Mouse (Mus musculus) bone marrow macrophage, adult 2 months (primary cell): Measurements from ENCODE around the gene Snapin. TPM values are rescaled to one million over a fixed set of nuclear protein-coding genes. Genes with fewer than 3 reads are reported as not detected.

Experiments
- H3K27ac ChIP-seq: 2 replicates; pipeline ENCODE4 v1.5.1; 2012; ENCODE audit warnings: low read depth, low read length; ENCODE audit not compliant: insufficient read depth
- H3K4me1 ChIP-seq: 2 replicates; pipeline ENCODE4 v1.6.1; 2012; ENCODE audit warnings: low read length; ENCODE audit not compliant: control insufficient read depth, insufficient read depth
- H3K4me3 ChIP-seq: 2 replicates; pipeline ENCODE4 v1.5.1; 2012; ENCODE audit warnings: mild to moderate bottlenecking, low read length, moderate library complexity; ENCODE audit not compliant: insufficient read depth
- CTCF ChIP-seq: IDR thresholded peaks from 2 replicates; pipeline ENCODE4 v1.5.1; 2012; ENCODE audit warnings: low read depth, mild to moderate bottlenecking, low read length, moderate library complexity
- POLR2A ChIP-seq: IDR thresholded peaks from 2 replicates; pipeline ENCODE4 v1.6.1; 2012; ENCODE audit warnings: mild to moderate bottlenecking, low read depth, low read length, borderline replicate concordance
- polyA plus RNA-seq: library from polyadenylated mRNA; stranded (reverse); fragments of >200 nt; gene quantifications from 2 replicates; pipeline ENCODE4 v1.2.4, GENCODE M21; 2012; ENCODE audit not compliant: missing spikeins, insufficient read depth, insufficient read length

Snapin gene
- polyA plus RNA-seq, 1 experiment: 96.6 TPM

- no peak for TF ChIP-seq POLR2A
- no peak for TF ChIP-seq CTCF
- H3K4me1 ChIP-seq: peaks cover 9% of the 10 kb centered on the region
- peak overlapping the region; percentile 37; the same call in 1 of the 2 replicates for H3K4me3 ChIP-seq
- H3K27ac ChIP-seq: no peak overlapping the region
These were observed 15.5 kb downstream of the Snapin start for GRCm38 (mm10) chr3:90475151-90475830.

- Histone ChIP-seq H3K4me1 (peaks cover 7% of the 10 kb centered on the region), H3K4me3 (no peak overlapping the region), H3K27ac (no peak overlapping the region)
- TF ChIP-seq CTCF: no peak
- no peak for TF ChIP-seq POLR2A
These were observed 18.6 kb downstream of the Snapin start for GRCm38 (mm10) chr3:90472213-90472612.

- H3K4me3 ChIP-seq: no peak overlapping the region
- peaks cover 3% of the 10 kb centered on the region for H3K4me1 ChIP-seq
- H3K27ac ChIP-seq: no peak overlapping the region
- TF ChIP-seq POLR2A: no peak
- no peak for TF ChIP-seq CTCF
These were observed 23.1 kb downstream of the Snapin start for GRCm38 (mm10) chr3:90467618-90468300.

GRCm38 (mm10) chr3:90466311-90466766, 24.5 kb downstream of the Snapin start:
- 0 out of 2 replicates have a peak, but pooled peaks have one; percentile 27 for TF ChIP-seq CTCF
- TF ChIP-seq POLR2A: no peak
- Histone ChIP-seq H3K4me1 (no peaks in the 10 kb centered on the region), H3K4me3 (peak overlapping the region; percentile 34), H3K27ac (no peak overlapping the region)

- Histone ChIP-seq H3K4me3 (peak within 1 kb of the TSS; percentile 57), H3K4me1 (no peaks in the 10 kb centered on the region), H3K27ac (no peak within 1 kb of the TSS)
- no peak for TF ChIP-seq POLR2A
- TF ChIP-seq CTCF: no peak
These were observed 25.0 kb downstream of the Snapin start, which contains the start of gene Npr1 for GRCm38 (mm10) chr3:90465686-90466310. Gene Npr1, minus strand, starts transcription at chr3:90465866.

GRCm38 (mm10) chr3:90465081-90465685, 25.6 kb downstream of the Snapin start:
- H3K4me3 ChIP-seq: peak overlapping the region; percentile 57

GRCm38 (mm10) chr3:90464552-90465080, 26.2 kb downstream of the Snapin start:
- TF ChIP-seq CTCF (no peak), POLR2A (no peak)
- Histone ChIP-seq H3K27ac (no peak overlapping the region), H3K4me1 (peaks cover 10% of the 10 kb centered on the region), H3K4me3 (peak overlapping the region; percentile 57)

More at GRCm38 (mm10) chr3:90465081-90465685, 25.6 kb downstream of the Snapin start:
- no peak for TF ChIP-seq POLR2A
- TF ChIP-seq CTCF: no peak
- Histone ChIP-seq H3K4me1 (peaks cover 5% of the 10 kb centered on the region), H3K27ac (no peak overlapping the region)

GRCm38 (mm10) chr3:90462579-90462978, 28.3 kb downstream of the Snapin start:
- TF ChIP-seq CTCF (no peak), POLR2A (no peak)
- Histone ChIP-seq H3K27ac (no peak overlapping the region), H3K4me1 (peaks cover 19% of the 10 kb centered on the region), H3K4me3 (no peak overlapping the region)

GRCm38 (mm10) chr3:90461935-90462334, 28.9 kb downstream of the Snapin start:
- H3K4me1 ChIP-seq: peaks cover 19% of the 10 kb centered on the region
- H3K27ac ChIP-seq: no peak overlapping the region
- TF ChIP-seq CTCF (no peak), POLR2A (no peak)
- no peak overlapping the region for H3K4me3 ChIP-seq

- Histone ChIP-seq H3K4me3 (no peak overlapping the region), H3K4me1 (peaks cover 19% of the 10 kb centered on the region), H3K27ac (no peak overlapping the region)
- no peak for TF ChIP-seq POLR2A
- no peak for TF ChIP-seq CTCF
These were observed 30.5 kb downstream of the Snapin start for GRCm38 (mm10) chr3:90460315-90460714.
